Mouse (Mus musculus): ENCODE results near the gene Lama2. TPM values are rescaled to one million over a fixed set of nuclear protein-coding genes. Genes with fewer than 3 reads are reported as not detected.
"Not testable (repeated sequence)": the region's sequence is repeated elsewhere in the genome, so short reads cannot be mapped to it uniquely, and the experiment has no call there.

Lama2 gene
- polyA plus RNA-seq, 1 experiment: 2.6 TPM

DNA sequence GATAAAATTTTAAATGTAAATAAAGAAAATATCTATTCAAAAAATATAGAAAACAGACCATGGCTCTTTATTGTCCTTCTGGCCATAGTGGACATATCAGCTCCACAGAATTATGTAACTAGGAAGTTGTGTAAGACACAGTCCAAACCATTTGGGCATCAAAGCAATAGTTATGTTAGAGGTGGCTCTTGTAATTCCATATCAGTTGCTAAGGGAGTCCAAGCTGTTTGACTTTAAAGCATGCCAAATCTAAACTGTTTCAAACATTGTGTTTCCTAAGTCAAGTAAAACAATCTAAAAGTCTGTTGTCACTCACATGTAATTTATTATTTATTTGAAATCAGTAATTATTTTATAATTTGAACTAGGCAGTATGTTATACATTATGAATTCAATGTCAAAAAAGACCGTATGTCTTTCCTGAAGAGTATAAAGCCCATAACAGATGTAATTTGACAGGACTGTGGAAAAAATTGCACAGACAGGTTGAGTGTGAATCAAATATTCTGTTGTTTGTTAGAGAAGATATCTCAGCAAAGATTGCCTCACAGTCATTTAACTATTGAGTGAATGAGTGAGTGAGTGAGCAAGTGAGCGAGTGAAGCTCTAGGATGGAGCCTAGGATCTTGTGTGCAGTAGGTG lies 550.6 kb downstream of the Lama2 start:
- 82% methylated on average over 2 of the region's 2 CpGs for WGBS
- no peak for DNase-seq (ENCODE audit: low read depth, low spot score)

DNA sequence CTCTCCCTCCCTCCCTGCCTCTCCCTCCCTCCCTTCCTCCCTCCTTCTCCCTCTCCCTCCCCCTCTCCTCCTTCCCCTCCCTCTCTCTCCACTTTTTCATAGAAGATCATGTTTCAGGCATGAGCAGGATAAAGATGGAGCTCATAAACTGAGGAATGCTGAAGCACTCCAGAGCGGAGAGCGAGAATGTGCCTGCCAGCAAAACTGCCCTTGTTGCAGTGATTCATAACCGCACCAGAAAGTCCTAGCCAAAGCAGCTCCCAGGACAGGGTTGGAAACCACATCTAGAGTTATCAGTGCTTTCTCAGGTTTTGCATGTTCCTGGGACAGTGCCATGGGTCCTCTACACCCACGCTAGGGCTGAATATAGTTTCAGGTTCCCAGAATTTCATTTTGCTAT lies 555.9 kb downstream of the Lama2 start:
- no peak for DNase-seq (ENCODE audit: low read depth, low spot score)
- WGBS: 26% methylated on average over 4 of the region's 4 CpGs

DNA sequence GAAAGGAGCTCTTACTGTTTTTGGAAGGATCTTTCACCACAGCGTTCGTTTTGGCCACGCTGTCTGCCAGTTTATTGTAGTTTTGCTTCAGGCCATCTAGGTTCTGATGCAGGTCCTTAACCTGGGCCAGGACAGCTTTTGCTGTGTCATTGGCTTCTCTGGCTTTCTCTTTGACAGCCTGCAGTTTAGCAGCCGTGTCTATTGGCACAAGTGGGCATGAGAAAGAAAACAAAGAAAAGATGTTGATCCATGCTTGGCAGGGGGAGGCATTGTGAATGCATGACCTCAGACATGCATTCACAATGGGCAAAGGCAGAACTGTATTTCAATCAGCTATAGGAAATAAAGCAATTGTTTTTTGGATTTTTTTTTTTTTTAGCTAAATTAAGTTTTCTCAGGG lies 565.1 kb downstream of the Lama2 start:
- no peak for DNase-seq (ENCODE audit: low read depth, low spot score)
- 73% methylated on average over 4 of the region's 4 CpGs for WGBS

DNA sequence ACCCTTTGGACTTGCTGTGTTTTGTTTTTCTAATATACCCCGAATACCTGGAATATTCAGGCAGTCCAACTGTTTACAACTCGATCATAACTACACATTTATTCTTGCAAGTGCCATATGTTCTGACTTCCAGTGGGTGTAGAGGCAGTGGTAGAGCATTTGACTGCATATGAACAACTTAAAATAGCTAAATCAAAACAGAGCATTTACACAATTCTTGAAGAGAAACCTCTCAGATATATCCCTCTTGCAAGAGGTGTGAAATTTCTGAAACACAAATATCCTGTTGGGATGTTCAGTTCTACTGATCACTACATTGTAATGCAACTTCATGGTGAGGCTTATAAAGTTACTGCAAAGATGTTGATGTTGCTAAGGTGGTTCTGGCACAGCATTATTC lies 572.4 kb downstream of the Lama2 start:
- 74% methylated on average over 2 of the region's 2 CpGs for WGBS
- no peak for DNase-seq (ENCODE audit: low read depth, low spot score)

DNA sequence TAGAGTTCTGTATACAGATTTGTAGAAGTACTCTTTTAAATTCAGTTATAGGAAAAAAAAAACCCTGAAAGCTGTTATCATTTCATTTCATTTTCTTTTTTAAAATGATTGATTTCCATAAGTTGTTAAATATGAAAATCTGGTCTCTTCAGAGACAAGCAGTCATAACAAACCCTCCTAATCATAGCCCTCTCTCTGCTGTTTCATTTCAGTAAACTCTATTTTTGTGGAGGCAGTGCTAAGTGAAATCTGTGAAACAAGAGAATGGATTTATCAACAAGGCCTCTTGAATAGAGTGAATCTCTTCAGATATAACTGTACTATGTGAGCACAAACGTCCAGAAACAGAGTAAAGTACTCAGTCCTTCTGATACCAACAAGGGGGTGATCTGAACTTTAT lies 577.7 kb downstream of the Lama2 start:
- WGBS: 40% methylated on average over 1 of the region's 1 CpGs
- DNase-seq (ENCODE audit: low read depth, low spot score): no peak

DNA sequence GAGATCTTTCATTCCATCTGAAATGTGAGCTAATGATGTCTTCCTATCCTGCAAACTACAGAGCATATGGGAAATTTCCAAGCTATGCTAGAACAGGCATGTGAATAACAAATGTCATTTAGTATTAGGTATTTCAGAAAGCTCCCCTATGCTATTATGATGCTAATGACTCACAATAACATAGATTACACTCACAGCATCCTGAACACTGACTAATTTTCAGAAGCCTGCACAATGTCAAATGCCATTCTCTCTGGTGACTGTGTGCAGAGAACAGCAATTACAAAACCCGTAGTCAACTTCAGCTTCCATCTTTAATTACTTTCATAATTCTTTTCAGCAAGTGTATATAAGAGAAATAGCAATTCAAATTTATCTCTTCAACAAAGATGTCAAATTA lies 596.9 kb downstream of the Lama2 start:
- no peak for DNase-seq (ENCODE audit: low read depth, low spot score)

DNA sequence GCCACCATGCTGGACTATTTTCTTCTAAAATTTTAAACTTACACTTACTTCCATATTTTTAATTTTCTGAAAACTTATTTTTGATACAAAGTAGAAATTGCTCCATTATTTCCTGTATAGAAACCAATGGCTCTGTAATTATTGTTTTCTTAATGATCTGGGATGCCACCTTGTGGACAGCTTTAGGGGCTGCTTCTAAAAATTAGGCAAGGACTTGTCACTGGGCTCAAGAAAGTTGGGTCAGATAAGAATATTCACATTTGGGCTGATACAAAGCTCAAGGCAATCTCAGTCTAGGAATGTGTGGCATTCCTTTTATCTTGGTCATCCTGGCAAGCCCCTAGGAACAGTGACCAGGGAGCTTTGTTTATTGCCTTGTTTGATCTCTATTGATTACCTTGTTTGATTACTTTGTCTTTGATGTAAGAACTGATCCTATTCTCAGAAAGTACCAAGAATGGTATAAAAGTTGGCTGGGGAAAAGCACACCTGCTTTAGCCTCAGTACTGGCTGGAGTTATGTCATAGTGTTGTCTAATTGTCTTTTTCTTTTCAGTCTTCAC lies 606.7 kb downstream of the Lama2 start:
- DNase-seq (ENCODE audit: low read depth, low spot score): no peak

More for the DNA sequence above, 596.9 kb downstream of the Lama2 start:
- 76% methylated on average over 1 of the region's 1 CpGs for WGBS

DNA sequence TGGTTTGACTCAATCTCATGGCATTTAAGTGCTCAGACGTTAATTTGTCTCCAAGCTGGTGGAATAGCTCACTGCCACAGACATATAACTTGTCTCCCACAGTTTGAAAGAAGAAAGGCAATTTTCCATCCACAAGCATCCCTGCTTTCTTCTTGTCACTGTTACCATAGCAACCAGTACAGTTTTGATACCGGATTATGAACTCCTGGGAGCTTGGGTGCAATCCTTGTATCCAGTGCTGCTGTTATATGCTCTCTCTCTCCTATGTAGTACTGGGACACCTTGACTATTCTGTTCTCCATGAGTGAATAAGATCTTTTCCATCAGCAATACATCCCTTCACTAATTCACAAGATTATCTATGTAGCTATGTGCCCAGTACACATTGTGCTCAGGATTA lies 612.2 kb downstream of the Lama2 start:
- no peak for DNase-seq (ENCODE audit: low read depth, low spot score)
- WGBS: 71% methylated on average over 2 of the region's 2 CpGs

DNA sequence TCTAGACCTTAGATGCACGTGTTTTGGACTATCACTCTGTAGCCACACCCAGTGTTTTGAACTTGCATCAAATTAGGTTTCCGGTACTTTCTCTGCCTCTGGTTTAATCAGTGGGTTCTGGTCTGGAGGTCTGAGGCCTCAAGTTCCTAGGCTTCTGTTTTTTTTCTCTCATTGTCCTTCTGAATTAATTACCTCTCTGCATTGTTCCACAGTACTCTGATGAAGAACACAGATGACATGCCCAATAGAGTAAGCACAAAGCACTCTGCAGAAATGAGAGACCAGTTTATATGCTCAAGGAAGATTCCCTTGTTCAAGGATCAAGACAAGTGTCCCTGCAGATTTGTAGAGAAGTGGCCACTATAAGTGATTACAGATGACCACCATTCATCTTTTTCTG lies 613.8 kb downstream of the Lama2 start:
- 57% methylated on average over 2 of the region's 2 CpGs for WGBS
- no peak for DNase-seq (ENCODE audit: low read depth, low spot score)

DNA sequence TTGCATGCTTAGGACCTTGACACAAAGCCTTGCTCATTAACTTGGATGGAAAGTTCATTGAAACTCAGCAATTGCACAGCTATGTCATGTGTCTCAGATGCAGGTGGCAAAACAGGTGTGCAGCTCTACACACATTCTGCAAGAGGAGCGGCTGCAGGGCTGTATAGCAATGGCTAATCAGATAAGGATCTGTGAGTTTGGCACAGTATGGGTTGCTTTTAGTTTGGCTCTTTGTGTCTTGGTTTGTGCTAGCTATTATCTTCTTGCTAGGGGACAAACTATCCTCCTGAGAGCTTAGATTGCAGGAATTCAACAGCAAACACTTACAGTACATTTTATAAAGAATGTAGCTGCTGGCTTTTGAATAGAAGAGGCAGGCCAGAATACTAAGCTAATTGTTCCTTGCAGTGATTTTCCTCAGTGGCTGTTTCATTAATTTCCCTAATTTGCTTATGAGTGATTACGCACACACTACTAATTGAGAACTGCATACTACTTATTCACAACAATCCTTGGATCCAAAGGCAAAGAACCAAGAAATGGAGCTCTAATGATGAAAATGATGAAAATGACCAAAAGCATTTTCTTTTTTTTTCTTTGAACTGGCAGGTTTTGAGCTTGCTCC lies 617.9 kb downstream of the Lama2 start:
- DNase-seq (ENCODE audit: low read depth, low spot score): no peak
- WGBS: 64% methylated on average over 2 of the region's 2 CpGs

DNA sequence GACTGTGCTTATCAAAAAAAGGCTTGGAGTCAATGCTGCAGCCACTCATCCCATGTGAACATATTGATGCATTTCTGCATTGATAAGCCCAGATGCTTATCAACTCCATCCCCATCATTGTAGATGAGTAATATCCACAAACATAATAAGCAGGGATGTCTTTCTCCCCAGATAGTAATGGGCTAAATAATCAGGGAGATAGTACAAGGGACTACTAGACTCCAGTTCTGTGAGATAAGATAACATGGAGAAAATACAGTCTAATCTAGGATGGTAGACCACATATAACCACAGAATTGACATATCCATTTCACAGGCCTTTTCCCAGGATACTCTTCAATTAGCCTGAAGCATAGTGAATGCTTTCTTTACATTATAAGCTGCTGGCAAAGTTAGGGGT lies 622.9 kb downstream of the Lama2 start:
- DNase-seq (ENCODE audit: low read depth, low spot score): no peak

DNA sequence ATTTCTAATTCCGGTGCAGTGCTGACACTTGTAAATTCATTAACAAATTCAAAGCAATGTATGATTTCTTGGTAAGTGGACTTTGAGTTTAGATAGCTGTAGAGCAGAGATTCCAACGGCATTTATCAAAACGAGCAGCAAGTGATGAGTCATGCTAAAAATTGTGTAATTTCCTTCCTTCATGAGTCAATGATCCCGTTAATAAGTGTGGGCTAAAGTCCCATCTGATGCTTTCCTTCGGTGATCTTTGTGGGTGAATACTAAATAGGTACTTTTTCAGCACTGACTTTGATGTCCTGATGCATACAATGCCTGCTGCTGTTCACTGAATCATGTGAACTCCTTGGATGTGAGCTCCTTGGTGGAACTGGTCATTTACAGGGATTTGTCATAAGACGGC lies 623.6 kb downstream of the Lama2 start:
- WGBS: 21% methylated on average over 6 of the region's 6 CpGs
- no peak for DNase-seq (ENCODE audit: low read depth, low spot score)

DNA sequence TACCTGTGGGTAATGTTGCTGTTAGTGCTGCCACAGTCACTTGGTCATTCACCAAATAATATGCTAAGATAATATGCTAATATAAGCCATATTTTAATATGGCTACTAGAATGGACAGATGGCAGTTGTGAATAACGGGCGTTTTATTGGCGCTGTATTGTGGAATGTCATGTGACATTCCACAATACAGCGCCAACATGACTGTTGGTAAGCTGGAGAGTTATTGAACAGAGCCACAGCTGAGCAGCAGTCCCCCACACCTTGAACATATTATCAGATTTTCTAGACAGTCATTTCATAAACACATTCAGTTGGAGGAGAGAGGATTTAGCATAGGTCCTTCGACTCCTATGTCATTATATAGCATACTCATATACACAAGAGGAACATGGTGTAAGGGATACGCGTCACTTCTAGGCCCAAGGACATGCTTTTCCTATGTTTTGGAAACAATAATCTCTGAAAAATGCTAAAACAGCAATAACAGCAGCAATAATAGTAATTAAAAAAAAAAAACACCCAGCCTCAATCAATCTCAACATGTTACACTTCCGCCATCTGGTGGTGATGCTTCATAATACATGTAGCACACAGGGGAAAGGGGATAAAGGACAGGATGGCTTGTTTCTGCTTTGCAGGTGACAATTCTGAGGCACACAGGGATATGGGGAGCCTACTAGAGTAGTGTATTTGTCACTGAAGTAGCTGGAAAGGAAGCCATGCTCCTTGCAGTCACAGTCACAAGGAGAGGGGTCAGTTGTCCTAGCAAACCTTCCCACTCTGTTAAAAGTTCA lies 624.2 kb downstream of the Lama2 start:
- peak; percentile 16 for DNase-seq (ENCODE audit: low read depth, low spot score)
- 76% methylated on average over 8 of the region's 8 CpGs for WGBS

DNA sequence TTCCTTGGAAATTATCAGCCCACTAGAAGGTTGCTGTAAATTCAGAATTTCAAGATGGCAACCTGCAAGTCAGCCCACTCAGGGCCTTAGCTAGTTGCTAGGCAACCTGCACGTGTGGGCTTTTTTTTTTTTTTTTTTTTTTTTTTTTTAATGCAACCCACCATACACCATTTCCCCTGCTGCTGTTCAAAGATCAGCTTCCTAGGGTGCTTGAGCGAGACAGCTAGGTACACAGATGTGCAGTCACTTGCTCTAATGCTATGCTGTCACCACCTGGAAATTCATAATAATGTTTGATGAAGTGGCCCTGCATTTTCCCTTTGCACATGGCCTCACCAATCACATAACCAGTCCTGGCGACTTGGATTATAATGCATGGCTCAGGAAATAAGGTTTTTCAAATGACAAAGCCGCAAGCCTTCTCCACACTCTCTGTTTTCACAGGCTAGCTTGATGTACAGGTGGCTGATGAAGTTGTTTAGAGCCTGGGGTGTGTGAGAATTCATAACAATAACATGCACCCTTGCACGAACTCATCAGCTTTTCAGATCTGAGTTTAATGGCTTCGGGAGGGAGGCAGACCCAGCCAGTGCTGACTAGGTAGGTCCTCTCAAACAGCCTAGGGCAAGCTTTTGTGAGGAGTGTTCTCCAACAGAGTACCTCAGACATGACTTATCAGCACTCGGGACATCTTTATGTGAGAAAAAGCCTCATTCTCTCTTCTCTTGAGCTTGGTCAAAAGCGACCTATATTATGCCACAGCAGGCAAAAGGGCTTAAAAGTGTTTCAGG lies 625.4 kb downstream of the Lama2 start:
- WGBS: 73% methylated on average over 8 of the region's 8 CpGs
- DNase-seq (ENCODE audit: low read depth, low spot score): no peak

DNA sequence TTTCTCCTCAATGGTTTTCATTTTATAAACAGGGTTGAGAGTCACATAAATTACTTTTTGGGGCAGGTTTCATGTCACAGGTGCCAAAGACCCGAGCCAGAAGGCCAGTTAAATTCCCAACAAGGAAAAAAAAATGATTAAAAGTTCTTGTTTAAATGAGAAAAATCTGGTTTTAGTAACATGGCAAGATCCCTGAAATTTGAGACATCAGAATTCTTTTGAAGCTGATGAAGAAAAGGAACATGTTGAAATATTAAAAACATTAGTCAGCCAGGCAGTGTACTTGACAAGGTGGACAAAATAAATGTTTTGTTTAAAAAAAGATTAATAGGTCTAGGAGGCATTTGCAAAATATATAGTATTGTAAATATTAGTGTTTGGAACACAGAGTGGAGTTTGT lies 634.1 kb downstream of the Lama2 start:
- DNase-seq (ENCODE audit: low read depth, low spot score): no peak
- 25% methylated on average over 1 of the region's 1 CpGs for WGBS

DNA sequence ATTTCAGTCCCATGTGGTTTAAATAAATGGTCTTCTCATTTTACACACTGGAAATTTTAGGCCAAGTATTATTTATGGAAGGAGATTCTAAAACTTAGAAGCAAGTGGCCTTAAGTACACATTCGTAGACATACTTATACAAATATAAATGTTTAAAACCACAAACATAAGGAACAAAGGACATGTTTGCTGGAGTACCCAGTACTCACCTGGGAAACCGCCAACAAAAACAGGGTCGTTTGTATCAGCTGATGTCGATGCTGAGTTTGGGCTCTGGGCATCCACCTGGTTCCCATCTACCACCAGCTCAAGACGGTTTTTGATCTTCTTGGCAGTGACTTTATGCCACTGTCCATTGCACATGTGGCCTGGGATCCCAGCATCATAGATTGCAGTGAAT lies 635.5 kb downstream of the Lama2 start:
- DNase-seq (ENCODE audit: low read depth, low spot score): not testable (repeated sequence)
- 77% methylated on average over 5 of the region's 5 CpGs for WGBS

DNA sequence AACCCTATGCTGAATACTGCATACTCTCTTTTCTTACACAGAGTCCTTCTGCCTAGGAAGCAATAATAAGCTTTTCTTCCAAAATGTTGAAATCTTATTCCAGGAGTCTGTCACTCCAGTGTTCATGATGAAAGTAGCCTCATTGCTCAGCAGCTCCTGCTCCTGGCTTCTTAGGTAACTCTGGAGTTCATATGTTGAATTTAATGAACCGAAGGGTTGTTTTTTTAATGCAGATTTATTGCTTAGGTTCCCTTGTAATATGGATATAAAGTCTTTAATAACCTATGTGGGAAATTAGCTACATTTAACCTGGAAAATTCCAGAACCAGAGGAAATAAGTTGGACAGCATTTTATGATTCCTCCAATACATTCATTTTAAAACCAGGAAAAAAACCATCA lies 636.0 kb downstream of the Lama2 start:
- 90% methylated on average over 1 of the region's 1 CpGs for WGBS
- DNase-seq (ENCODE audit: low read depth, low spot score): no peak

DNA sequence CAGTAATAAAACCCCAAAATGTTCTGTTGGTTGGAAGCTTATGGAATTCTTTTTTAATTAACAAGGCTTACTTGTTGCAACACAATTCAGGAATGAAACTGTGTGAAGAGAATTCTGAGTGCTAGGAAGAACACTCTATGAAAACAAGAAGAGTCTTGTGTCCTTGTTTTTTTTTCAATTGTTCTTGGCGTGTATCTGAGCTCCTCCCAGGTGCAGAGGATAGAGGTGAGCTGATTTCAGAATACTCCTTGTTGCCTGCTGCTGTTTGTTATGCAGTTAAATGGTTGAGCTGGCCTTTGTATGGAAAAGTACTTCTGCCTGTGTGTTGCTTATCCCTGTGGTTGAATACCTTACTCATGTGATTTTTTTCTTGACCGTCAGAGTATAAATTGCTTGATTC lies 636.9 kb downstream of the Lama2 start:
- DNase-seq (ENCODE audit: low read depth, low spot score): no peak
- 70% methylated on average over 2 of the region's 2 CpGs for WGBS

DNA sequence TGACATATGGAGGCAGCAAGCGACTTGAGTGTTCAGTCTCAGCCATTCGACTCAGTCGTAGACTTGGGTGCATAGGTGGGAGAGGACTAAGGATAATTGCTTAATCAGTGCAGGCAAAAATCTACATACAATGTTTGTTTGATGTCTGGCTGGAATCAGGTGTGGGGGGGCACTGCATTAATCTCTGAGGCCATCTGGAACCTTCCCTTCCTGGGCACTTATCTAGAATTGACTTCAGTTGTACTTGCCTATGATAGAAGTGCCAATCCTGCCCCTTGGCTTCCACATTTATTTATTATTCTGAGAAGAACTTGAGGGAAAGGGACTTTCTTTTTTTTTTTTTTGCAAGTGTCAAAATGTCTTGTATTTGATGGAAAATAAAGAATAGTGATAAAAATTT lies 644.2 kb downstream of the Lama2 start:
- WGBS: 92% methylated on average over 3 of the region's 3 CpGs
- DNase-seq (ENCODE audit: low read depth, low spot score): no peak

DNA sequence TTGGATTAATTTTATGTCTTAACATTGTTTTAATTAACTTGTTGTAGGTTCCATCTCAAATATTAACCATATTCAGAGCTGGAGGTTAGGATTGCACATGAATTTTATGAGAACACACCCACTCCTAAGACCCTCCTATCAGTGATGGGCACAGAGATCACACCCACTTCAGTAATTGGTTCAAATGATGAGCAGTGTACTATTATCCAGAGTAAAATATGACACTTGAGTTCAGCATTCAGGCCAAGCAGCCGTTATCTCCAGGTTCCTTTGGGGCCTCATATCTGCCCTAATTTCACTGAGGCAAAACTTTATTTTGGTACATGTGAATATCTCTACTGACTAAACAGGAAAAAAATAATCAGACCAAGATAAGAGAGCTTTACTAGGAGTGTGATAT lies 645.3 kb downstream of the Lama2 start:
- 85% methylated on average over 1 of the region's 1 CpGs for WGBS
- no peak for DNase-seq (ENCODE audit: low read depth, low spot score)

All from large intestine, adult 2 months (tissue).